Comparison of ENCODE assay signal across 8 mouse cellular contexts in genomic region chr15:79326971-79327961, GRCm38 (mm10). TPM values are rescaled to one million over a fixed set of nuclear protein-coding genes. Genes with fewer than 3 reads are reported as not detected.
DNase-seq lines count a peak whose midpoint lies in the region; ATAC-seq lines count a peak whose summit lies in the region.

No protein-coding gene starts in this region.

- H3K27me3 ChIP-seq in heart, embryonic 15.5 days, result no peaks in the 10 kb centered on the region

- H3K4me2 ChIP-seq in heart, embryonic 15.5 days, result peak overlapping the region; percentile 86

- H3K27ac ChIP-seq in heart, embryonic 15.5 days, result peak overlapping the region; percentile 91

- H3K9me3 ChIP-seq in heart, embryonic 15.5 days (replicated peaks), result no peaks in the 10 kb centered on the region

- no peak for DNase-seq in cerebellum, postnatal 4 days (ENCODE audit: low spot score in 2 of 2)
- peak; percentile 78 for DNase-seq in Muller cell, postnatal 12 days (ENCODE audit: inconsistent ontology term)
- peak; percentile 64 to 89 for DNase-seq in kidney, postnatal 25 days
- DNase-seq in lung, postnatal 25 days (ENCODE audit: low spot score), result peak; percentile 79
- peak; percentile 57 for DNase-seq in retina, postnatal 1 day

- peak overlapping the region; percentile 68 for H3K4me3 ChIP-seq in heart, embryonic 15.5 days

- WGBS in heart, embryonic 15.5 days, result 16% methylated on average over 20 of the region's 20 CpGs

- peak overlapping the region; percentile 72 for H3K9ac ChIP-seq in heart, embryonic 15.5 days

- peak; percentile 27; the same call in 1 of the 2 replicates for ATAC-seq in cerebellum, adult (ENCODE audit: insufficient number of reproducible peaks, low FRiP score, low TSS enrichment)
- peak; percentile 16; the same call in 1 of the 2 replicates for ATAC-seq in common myeloid progenitor, adult 5-6 weeks (replicated peaks; ENCODE audit: low read depth, poor library complexity, severe bottlenecking)
- peak; percentile 2 for ATAC-seq in heart, embryonic 15.5 days (replicated peaks; ENCODE audit: insufficient number of reproducible peaks, insufficient read depth, low FRiP score, low read depth)

- no peaks in the 10 kb centered on the region for H3K36me3 ChIP-seq in heart, embryonic 15.5 days

- H3K4me1 ChIP-seq in heart, embryonic 15.5 days (replicated peaks), result peaks cover 48% of the 10 kb centered on the region

RNA-seq across cellular contexts. Expression of gene Pla2g6, which starts 0.9 kb away (rescaled TPM):
- 7.8 and 16.9 TPM in 2 replicates for total RNA-seq in common myeloid progenitor, adult 5-6 weeks (2017)
- 9.9 and 13.5 TPM in 2 replicates for polyA plus RNA-seq in heart, embryonic 15.5 days (2015; fragmentation: Nextera tagmentation; extraction: Ambion mirVana)

RNA-seq across cellular contexts. Expression of gene Maff, which starts 19.2 kb away (rescaled TPM):
- 5.8 and 11.7 TPM in 2 replicates for total RNA-seq in common myeloid progenitor, adult 5-6 weeks (2017)
- polyA plus RNA-seq in heart, embryonic 15.5 days (2015; fragmentation: Nextera tagmentation; extraction: Ambion mirVana), result 3.5 and 3.8 TPM in 2 replicates

RNA-seq across cellular contexts. Expression of gene Baiap2l2, which starts 41.9 kb away (rescaled TPM):
- not detected in 2 replicates for total RNA-seq in common myeloid progenitor, adult 5-6 weeks (2017)
- 9.8 and 9.9 TPM in 2 replicates for polyA plus RNA-seq in heart, embryonic 15.5 days (2015; fragmentation: Nextera tagmentation; extraction: Ambion mirVana)

Comparison
In these comparisons a context has a peak if more than half of its experiments do, and no peak if none do; other contexts are left out.
1. DNase-seq: peak in Muller cell, postnatal 12 days (single experiment), kidney, postnatal 25 days (2 of 2), lung, postnatal 25 days (single experiment) and retina, postnatal 1 day (single experiment); none in cerebellum, postnatal 4 days (0 of 2).
2. Peak in every context shown above with its lines, with median percentiles within 50 percentile points of each other: ATAC-seq.